Mouse (Mus musculus) MEL-GATA-1-ER (cell line): ENCODE data around the gene Safb.

Source experiments
- DNase-seq: peaks from one replicate; pipeline ENCODE4 v3.0.0-alpha.2; 2012; ENCODE audit warnings: low read depth; ENCODE audit errors: extremely low read depth

Safb gene

GRCm38 (mm10) chr17:56643237-56643636, 58.6 kb downstream of the Safb start:
- no peak for DNase-seq

- no peak for DNase-seq
These were observed 62.9 kb downstream of the Safb start for GRCm38 (mm10) chr17:56647546-56647945.

- DNase-seq, result no peak
These were observed 67.2 kb downstream of the Safb start for GRCm38 (mm10) chr17:56651801-56652200.

GRCm38 (mm10) chr17:56654771-56655170, 70.1 kb downstream of the Safb start:
- DNase-seq, result no peak

GRCm38 (mm10) chr17:56655311-56655710, 70.7 kb downstream of the Safb start:
- DNase-seq, result no peak
